Mouse (Mus musculus) G1E (cell line): ENCODE measurements around the gene Tmco4.

Experiments used
- CTCF ChIP-seq: IDR thresholded peaks from 2 replicates; pipeline ENCODE4 v1.5.1; 2012; ENCODE audit warnings: low read depth, low read length, inconsistent platforms, mixed read lengths
- GATA1 ChIP-seq: IDR thresholded peaks from 2 replicates; pipeline ENCODE4 v1.6.1; 2012; ENCODE audit warnings: borderline replicate concordance, low read length, inconsistent platforms, mixed read lengths
- POLR2AphosphoS5 ChIP-seq: IDR thresholded peaks from 2 replicates; pipeline ENCODE4 v1.6.1; 2012; ENCODE audit warnings: low read depth, low read length, inconsistent platforms; ENCODE audit not compliant: insufficient replicate concordance
- TAL1 ChIP-seq: conservative IDR thresholded peaks from 2 replicates; pipeline ENCODE4 v1.6.1; 2012; ENCODE audit warnings: low read depth, low read length, inconsistent platforms, mixed read lengths

- TF ChIP-seq CTCF (no peak), GATA1 (no peak), TAL1 (no peak), POLR2AphosphoS5 (no peak)
Observed at GRCm38 (mm10) chr4:138938495-138939269, 34.0 kb upstream of the Tmco4 start.
